Comparison of ENCODE assay signal across 21 mouse cellular contexts in the genomic region with DNA sequence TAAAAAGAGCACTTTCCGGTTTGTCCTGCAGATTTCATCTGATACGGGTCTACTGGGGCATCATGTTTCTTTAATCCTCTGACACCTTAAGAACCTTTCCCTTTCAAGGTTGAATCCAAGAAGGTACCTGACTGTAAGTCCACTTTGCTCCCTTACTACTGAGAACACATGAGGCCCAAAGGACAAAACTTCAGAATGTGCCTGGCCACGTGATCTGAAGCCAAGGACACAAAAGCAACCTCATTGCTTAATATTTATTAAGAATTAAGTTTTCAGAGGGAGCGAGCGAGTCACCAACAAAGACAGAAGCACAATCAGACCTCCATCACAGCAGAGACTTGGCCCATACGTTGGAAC. TPM values are rescaled to one million over a fixed set of nuclear protein-coding genes. Genes with fewer than 3 reads are reported as not detected.
A peak's percentile ranks its signal among the peaks of the same experiment; 100 is the strongest.
DNase-seq lines count a peak whose midpoint lies in the region; ATAC-seq and TF ChIP-seq lines count a peak whose summit lies in the region.
"Had no signal": no experiment of that assay in that cellular context is flagged by ENCODE, and none has a peak within 500 bp of the region (broad histone marks: within the 10 kb centered on the region; RNA-seq: fewer than 3 reads in every experiment).

No protein-coding gene starts in this region.

- no peak for ATAC-seq in limb, embryonic 11.5 days (ENCODE audit: insufficient number of reproducible peaks, low FRiP score, low TSS enrichment, low read depth)
- ATAC-seq in stomach, postnatal 0 days (ENCODE audit: low FRiP score, low TSS enrichment): no peak
- ATAC-seq: inflammation-experienced regulatory T-cells, adult 6 months had no signal

- peaks cover 3% of the 10 kb centered on the region for H3K4me1 ChIP-seq in liver, adult 2 months (ENCODE audit: control insufficient read depth, insufficient read depth, low read length)
- H3K4me1 ChIP-seq in limb, embryonic 11.5 days (ENCODE audit: control insufficient read depth, insufficient read depth, low read length): peaks cover 5% of the 10 kb centered on the region
- H3K4me1 ChIP-seq in stomach, postnatal 0 days (replicated peaks; ENCODE audit: control insufficient read depth, insufficient read depth): peaks cover 6% of the 10 kb centered on the region
- H3K4me1 ChIP-seq: forebrain, embryonic 12.5 days; heart, embryonic 10.5 days; hindbrain, embryonic 12.5 days had no signal

- WGBS in liver, adult 2 months: 57% methylated on average over 6 of the region's 6 CpGs
- WGBS in limb, embryonic 11.5 days: 77% methylated on average over 6 of the region's 6 CpGs
- 54% methylated on average over 6 of the region's 6 CpGs for WGBS in stomach, postnatal 0 days

- intact Hi-C loops in left cerebral cortex, postnatal 4 days (cut with DNase I): no loop called here

- peak; percentile 5 for DNase-seq in adrenal gland, adult 2 months
- no peak for DNase-seq in adrenal gland, postnatal 25 days
- peak; percentile 71 for DNase-seq in liver, adult 2 months (ENCODE audit: extremely low read depth, low read depth, low spot score)
- no peak for DNase-seq in liver
- peak; percentile 22 for DNase-seq in limb, embryonic 11.5 days (ENCODE audit: low spot score)
- DNase-seq in stomach, postnatal 0 days (ENCODE audit: low spot score): peak; percentile 17
- DNase-seq in heart, adult 9 months (ENCODE audit: low spot score in 2 of 2): no peak
- DNase-seq in left cerebral cortex, postnatal 4 days: no peak
- DNase-seq: adrenal gland, postnatal 10 days; cerebellum, adult 11-12 months; cerebellum, postnatal 14 days; gastrocnemius, postnatal 36 days; right cerebral cortex, postnatal 25 days; thymus, postnatal 25 days had no signal

- H3K9me3 ChIP-seq in limb, embryonic 11.5 days (ENCODE audit: control insufficient read depth, low read length): no peaks in the 10 kb centered on the region
- H3K9me3 ChIP-seq in stomach, postnatal 0 days (ENCODE audit: control insufficient read depth, low read length): no peaks in the 10 kb centered on the region
- H3K9me3 ChIP-seq: forebrain, embryonic 12.5 days; heart, embryonic 10.5 days; hindbrain, embryonic 12.5 days; lung, embryonic 15.5 days had no signal

- no peak overlapping the region for H3K4me2 ChIP-seq in limb, embryonic 11.5 days (ENCODE audit: low read depth, severe bottlenecking)
- no peak overlapping the region for H3K4me2 ChIP-seq in stomach, postnatal 0 days (replicated peaks; ENCODE audit: low read depth)
- H3K4me2 ChIP-seq: forebrain, embryonic 12.5 days; hindbrain, embryonic 12.5 days; lung, embryonic 15.5 days; midbrain, embryonic 11.5 days had no signal

- no peak for TF ChIP-seq CTCF in liver, adult 2 months (IDR thresholded peaks at IDR 0.05; ENCODE audit: low read depth, low read length)
- no peak for TF ChIP-seq CTCF in stomach, postnatal 0 days (IDR thresholded peaks at IDR 0.05; ENCODE audit: low read depth)

- no peak overlapping the region for H3K9ac ChIP-seq in liver, adult 2 months (ENCODE audit: low read depth, low read length)
- H3K9ac ChIP-seq in limb, embryonic 11.5 days (ENCODE audit: low read length): no peak overlapping the region
- no peak overlapping the region for H3K9ac ChIP-seq in stomach, postnatal 0 days (ENCODE audit: low read length)
- H3K9ac ChIP-seq: forebrain, embryonic 12.5 days; hindbrain, embryonic 12.5 days; liver, embryonic 14.5 days; lung, embryonic 15.5 days had no signal

- no peaks in the 10 kb centered on the region for H3K27me3 ChIP-seq in liver, adult 2 months (ENCODE audit: control insufficient read depth, insufficient read depth, low read length)
- H3K27me3 ChIP-seq in limb, embryonic 11.5 days (ENCODE audit: control insufficient read depth, insufficient read depth, low read length): no peaks in the 10 kb centered on the region
- H3K27me3 ChIP-seq in stomach, postnatal 0 days (ENCODE audit: control insufficient read depth, insufficient read depth, low read length): no peaks in the 10 kb centered on the region
- H3K27me3 ChIP-seq: forebrain, embryonic 12.5 days; hindbrain, embryonic 12.5 days; lung, embryonic 15.5 days had no signal

- no peak for TF ChIP-seq POLR2A in liver, adult 2 months (IDR thresholded peaks at IDR 0.05; ENCODE audit: extremely low read depth, insufficient read depth, low read length)

- no peak overlapping the region for H3K4me3 ChIP-seq in liver, adult 2 months (ENCODE audit: insufficient read depth, low read depth, low read length)
- H3K4me3 ChIP-seq in limb, embryonic 11.5 days (ENCODE audit: low read depth, low read length): no peak overlapping the region
- H3K4me3 ChIP-seq in stomach, postnatal 0 days (ENCODE audit: low read depth, low read length): no peak overlapping the region
- H3K4me3 ChIP-seq: forebrain, embryonic 12.5 days; heart, embryonic 10.5 days; hindbrain, embryonic 12.5 days; lung, embryonic 15.5 days had no signal

- H3K79me2 ChIP-seq in liver, adult 2 months (ENCODE audit: control insufficient read depth, insufficient read depth, low read length): no peaks in the 10 kb centered on the region

- no peak for TF ChIP-seq EP300 in stomach, postnatal 0 days (optimal IDR thresholded peaks at IDR 0.05)

- H3K36me3 ChIP-seq in liver, adult 2 months (ENCODE audit: control insufficient read depth, insufficient read depth, low read length): no peaks in the 10 kb centered on the region
- H3K36me3 ChIP-seq in limb, embryonic 11.5 days (ENCODE audit: control insufficient read depth, insufficient read depth, low read length): no peaks in the 10 kb centered on the region
- H3K36me3 ChIP-seq in stomach, postnatal 0 days (ENCODE audit: control insufficient read depth, insufficient read depth, low read length): no peaks in the 10 kb centered on the region
- H3K36me3 ChIP-seq: forebrain, embryonic 12.5 days; heart, embryonic 10.5 days; hindbrain, embryonic 12.5 days; lung, embryonic 15.5 days had no signal

- 0 out of 2 replicates have a peak overlapping the region, but pooled peaks have one; percentile 10 for H3K27ac ChIP-seq in liver, adult 2 months (replicated peaks; ENCODE audit: insufficient read depth, low read depth, low read length)
- peak overlapping the region; percentile 47 for H3K27ac ChIP-seq in limb, embryonic 11.5 days (replicated peaks; ENCODE audit: low read depth, low read length)
- H3K27ac ChIP-seq in stomach, postnatal 0 days (replicated peaks): peak overlapping the region; percentile 78
- H3K27ac ChIP-seq: forebrain, embryonic 12.5 days; heart, embryonic 10.5 days; hindbrain, embryonic 12.5 days; liver, embryonic 14.5 days; lung, embryonic 15.5 days had no signal

RNA-seq across cellular contexts. Expression of a gene that starts 40.0 kb away (rescaled TPM):
- total RNA-seq in adrenal gland, adult 2 months (2021): 10 to 100 TPM; 16.6 to 17.0 TPM
- 2.3 and 2.7 TPM in 2 replicates for polyA plus RNA-seq in adrenal gland, adult 2 months (2012; rRNA removed)
- 19.3 and 22.1 TPM in 2 replicates for total RNA-seq in adrenal gland, postnatal 25 days (2021)
- total RNA-seq in liver, adult 2 months (2014; rRNA removed): 4.2 and 5.6 TPM in 2 replicates
- 1.4 and 1.7 TPM in 2 replicates for polyA plus RNA-seq in liver, adult 2 months (2012; rRNA removed)
- polyA plus RNA-seq in limb, embryonic 11.5 days (2014; fragmentation: Nextera tagmentation; extraction: Ambion mirVana): 8.5 and 9.5 TPM in 2 replicates
- 6.7 and 7.4 TPM in 2 replicates for polyA plus RNA-seq in stomach, postnatal 0 days (2015; fragmentation: Nextera tagmentation; extraction: Ambion mirVana)
- total RNA-seq in left cerebral cortex, postnatal 4 days (2021): 100 to 1,000 TPM; 124 to 133 TPM

Comparison
In these comparisons a context has a peak if more than half of its experiments do, and no peak if none do; other contexts are left out.
1. DNase-seq: peak in adrenal gland, adult 2 months (single experiment), liver, adult 2 months (single experiment), limb, embryonic 11.5 days (single experiment) and stomach, postnatal 0 days (single experiment); none in adrenal gland, postnatal 25 days (single experiment), liver (single experiment), heart, adult 9 months (0 of 2) and left cerebral cortex, postnatal 4 days (single experiment).
2. H3K27ac ChIP-seq: peak in every context shown above with its lines; median percentile 78 in stomach, postnatal 0 days; 47 in limb, embryonic 11.5 days; 10 in liver, adult 2 months.